Mouse (Mus musculus) neural tube, embryonic 14.5 days (tissue): ENCODE data around the gene Cpsf4l. TPM values are rescaled to one million over a fixed set of nuclear protein-coding genes. Genes with fewer than 3 reads are reported as not detected.
A peak's percentile ranks its signal among the peaks of the same experiment; 100 is the strongest.

Experiments used
- ATAC-seq: fragments of 200-750 bp; cut with Nextera tagmentation; 2 replicates; pipeline ENCODE4 v1.8.0; 2017; ENCODE audit warnings: low read depth, mild to moderate bottlenecking, moderate TSS enrichment, moderate library complexity
- H3K27ac ChIP-seq: fragments of 300-500 bp; sonication (generic); 2 replicates; pipeline ENCODE4 v1.5.1; 2014; ENCODE audit warnings: low read depth, mild to moderate bottlenecking, control low read depth, low read length, moderate library complexity, mixed read lengths
- H3K27me3 ChIP-seq: fragments of 300-500 bp; sonication (generic); 2 replicates; pipeline ENCODE4 v1.6.1; 2014; ENCODE audit warnings: low read length; ENCODE audit not compliant: control insufficient read depth, insufficient read depth
- H3K36me3 ChIP-seq: fragments of 300-500 bp; sonication (generic); 2 replicates; pipeline ENCODE4 v1.6.1; 2014; ENCODE audit warnings: low read length, mixed read lengths; ENCODE audit not compliant: control insufficient read depth, insufficient read depth
- H3K4me1 ChIP-seq: fragments of 300-500 bp; sonication (generic); 2 replicates; pipeline ENCODE4 v1.6.1; 2014; ENCODE audit warnings: low read length; ENCODE audit not compliant: control insufficient read depth, insufficient read depth
- H3K4me2 ChIP-seq: fragments of 300-500 bp; sonication (generic); 2 replicates; pipeline ENCODE4 v1.6.1; 2014; ENCODE audit warnings: mild to moderate bottlenecking, low read depth, low read length, control low read depth
- H3K4me3 ChIP-seq: fragments of 300-500 bp; sonication (generic); 2 replicates; pipeline ENCODE4 v1.5.1; 2014; ENCODE audit warnings: low read depth, low read length, control low read depth, mixed read lengths
- H3K9ac ChIP-seq: fragments of 300-500 bp; sonication (generic); replicated peaks from 2 replicates; pipeline ENCODE4 v1.6.1; 2014; ENCODE audit warnings: low read depth, mild to moderate bottlenecking, control low read depth, low read length, mixed read lengths
- H3K9me3 ChIP-seq: fragments of 300-500 bp; sonication (generic); 2 replicates; pipeline ENCODE4 v1.6.1; 2016; ENCODE audit warnings: low read length; ENCODE audit not compliant: control insufficient read depth
- WGBS: fragments of 180-500 bp; shearing (Covaris S2); extraction: QIAGEN DNeasy Blood & Tissue Kit; methylation state at CpG from one replicate; pipeline ENCODE4 v1.1.7; 2014; 5-methylcytosine and 5-hydroxymethylcytosine counted together
- polyA plus RNA-seq: library from polyadenylated mRNA; unstranded; fragments of >200 nt; fragmentation: Nextera tagmentation; extraction: Ambion mirVana; gene quantifications from 2 replicates; pipeline ENCODE4 v1.2.1, GENCODE M21; 2014

Gene Cpsf4l
- polyA plus RNA-seq, 1 experiment from 2014 or later: 0.72 TPM

DNA sequence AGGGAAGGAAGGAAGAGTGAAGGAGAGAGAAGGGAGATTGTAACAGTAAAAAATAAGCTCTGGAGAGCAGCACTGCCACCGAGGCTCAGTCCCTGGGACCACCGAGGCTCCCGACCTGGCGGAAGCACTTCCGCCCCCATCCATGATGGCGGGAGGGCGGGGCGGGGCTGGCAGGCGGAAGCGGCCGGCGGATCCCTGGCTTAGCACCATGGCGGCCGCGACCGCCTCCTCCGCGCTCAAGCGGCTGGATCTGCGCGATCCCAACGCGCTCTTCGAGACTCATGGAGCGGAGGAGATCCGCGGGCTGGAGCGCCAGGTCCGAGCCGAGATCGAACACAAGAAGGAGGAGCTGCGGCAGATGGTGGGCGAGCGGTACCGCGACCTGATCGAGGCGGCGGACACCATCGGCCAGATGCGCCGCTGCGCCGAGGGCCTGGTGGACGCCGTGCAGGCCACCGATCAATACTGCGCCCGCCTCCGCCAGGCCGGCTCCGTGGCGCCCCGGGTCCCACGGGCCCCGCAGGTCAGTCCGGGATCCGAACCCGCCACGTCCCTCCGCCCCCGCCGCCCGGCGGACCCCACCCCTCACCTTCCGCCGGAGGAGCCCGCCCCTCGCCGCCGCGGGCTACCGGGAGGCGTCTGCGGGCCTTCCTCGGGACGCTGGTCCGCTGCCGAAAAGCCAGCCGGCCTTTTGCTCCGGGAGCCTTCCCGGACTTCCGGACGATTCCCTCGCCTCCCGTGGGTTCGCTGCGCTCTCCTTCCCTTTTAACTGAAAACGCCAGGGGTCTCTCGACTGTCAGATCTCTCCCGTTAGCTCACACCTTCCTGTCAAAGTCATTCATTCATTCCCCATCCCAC, 60.2 kb downstream of the Cpsf4l start, which contains the start of gene Slc39a11:
Gene Slc39a11 (minus strand): TSS at position 727 of the 858 bp plus-strand sequence.
- Histone ChIP-seq H3K4me3 (peak within 1 kb of the TSS; percentile 98), H3K9ac (peak within 1 kb of the TSS; percentile 90), H3K4me1 (peaks cover 15% of the 10 kb centered on the region; the same call in 1 of the 2 replicates), H3K4me2 (peak within 1 kb of the TSS; percentile 62), H3K27ac (peak within 1 kb of the TSS; percentile 95), H3K27me3 (no peaks in the 10 kb centered on the region), H3K9me3 (no peaks in the 10 kb centered on the region), H3K36me3 (peaks cover 26% of the 10 kb centered on the region)
- peak; percentile 82 for ATAC-seq
- under 1% methylated on average over 74 of the region's 91 CpGs for WGBS

DNA sequence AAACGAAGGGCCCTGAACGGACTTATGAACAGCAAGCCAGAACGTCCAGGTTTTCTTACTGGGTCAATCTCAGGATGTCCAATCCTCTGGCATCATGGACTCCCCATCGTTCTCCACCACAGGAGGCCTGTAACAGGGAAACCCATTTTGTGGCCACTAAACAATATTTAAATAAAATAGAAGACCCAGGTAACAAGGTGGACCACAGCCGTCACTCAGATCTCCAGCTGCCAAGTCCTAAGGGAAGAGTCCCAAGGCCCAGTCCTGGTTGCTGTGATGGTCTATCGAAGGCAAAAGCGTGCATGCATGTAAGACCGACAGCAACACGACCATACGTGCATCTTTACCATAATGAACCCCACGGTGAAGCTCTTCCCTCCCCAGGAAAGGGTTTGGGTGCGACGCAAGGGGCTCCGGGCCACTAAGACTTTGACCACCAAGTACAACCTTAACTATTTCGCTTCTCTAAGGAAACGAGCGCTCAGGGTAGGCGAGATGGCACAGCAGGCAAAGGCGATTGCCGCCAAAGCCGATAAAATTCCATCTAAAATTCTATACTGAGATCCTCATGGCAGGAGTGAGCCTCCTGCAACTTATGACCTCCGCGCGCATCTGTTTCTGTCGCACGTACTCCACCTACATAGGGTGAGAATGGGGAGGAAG, 61.0 kb downstream of the Cpsf4l start, which contains the start of gene Cog1:
Gene Cog1 (plus strand): TSS at position 480 of the 663 bp plus-strand sequence.
- WGBS: 44% methylated on average over 26 of the region's 26 CpGs

More for the DNA sequence above, 61.0 kb downstream of the Cpsf4l start, which contains the start of gene Cog1:
- no peaks in the 10 kb centered on the region for H3K27me3 ChIP-seq
- peak within 1 kb of the TSS; percentile 98 for H3K4me3 ChIP-seq
- H3K36me3 ChIP-seq: peaks cover 18% of the 10 kb centered on the region
- peak within 1 kb of the TSS; percentile 90 for H3K9ac ChIP-seq
- H3K4me1 ChIP-seq: peaks cover 15% of the 10 kb centered on the region; the same call in 1 of the 2 replicates
- peak within 1 kb of the TSS; percentile 95 for H3K27ac ChIP-seq
- no peak for ATAC-seq
- H3K9me3 ChIP-seq: no peaks in the 10 kb centered on the region
- peak within 1 kb of the TSS; percentile 62 for H3K4me2 ChIP-seq

Other genes with a start within 250 kb of the Cpsf4l start
- gene Sstr2, start 90.7 kb downstream of the Cpsf4l start, polyA plus RNA-seq: 9.9 and 14.2 TPM in 2 replicates
- 35.0 and 36.3 TPM in 2 replicates for gene Cog1, start 60.8 kb downstream of the Cpsf4l start, polyA plus RNA-seq
- gene Slc39a11, start 59.9 kb downstream of the Cpsf4l start, polyA plus RNA-seq: 23.5 and 24.4 TPM in 2 replicates
- gene Fam104a, start 25.9 kb downstream of the Cpsf4l start, polyA plus RNA-seq: 41.4 and 45.3 TPM in 2 replicates
- gene D11Wsu47e, start 25.6 kb downstream of the Cpsf4l start, polyA plus RNA-seq: 23.1 and 27.6 TPM in 2 replicates
- gene Cdc42ep4, start 41.9 kb upstream of the Cpsf4l start, polyA plus RNA-seq: 37.0 and 41.4 TPM in 2 replicates